Mouse (Mus musculus) liver, postnatal 0 days (tissue): ENCODE results near the gene Olfr1271.

ENCODE experiments used
- CTCF ChIP-seq: sonication (generic); IDR thresholded peaks from 2 replicates; pipeline ENCODE4 v1.5.1; 2016; ENCODE audit warnings: antibody characterized with exemption, low read depth
- EP300 ChIP-seq: IDR thresholded peaks from 2 replicates; pipeline ENCODE4 v1.6.1; 2016; ENCODE audit warnings: antibody characterized with exemption, low read depth, mild to moderate bottlenecking

- no peak for TF ChIP-seq CTCF
- TF ChIP-seq EP300 = no peak
Observed at GRCm38 (mm10) chr2:90270932-90271331, at the start of gene Olfr1271.
